Mouse (Mus musculus): ENCODE data around the gene Npm3. TPM values are rescaled to one million over a fixed set of nuclear protein-coding genes. Genes with fewer than 3 reads are reported as not detected.

The Npm3 gene
- total RNA-seq, 2 experiments from 2014 or later, result 4.1 to 6.8 TPM

GRCm38 (mm10) chr19:45740817-45741216 is 8.6 kb downstream of the Npm3 start:
- intact Hi-C loops (cut with DNase I), result no loop called here
- TF ChIP-seq CTCF (IDR thresholded peaks at IDR 0.05), result no peak
- DNase-seq (ENCODE audit: extremely low spot score in 1 of 2, low spot score in 2 of 2), result no peak
- Histone ChIP-seq H3K27ac (no peak overlapping the region), H3K4me3 (no peak overlapping the region)

GRCm38 (mm10) chr19:45740233-45740632 is 9.2 kb downstream of the Npm3 start:
- TF ChIP-seq CTCF (IDR thresholded peaks at IDR 0.05), result no peak
- intact Hi-C loops (cut with DNase I), result no loop called here
- no peak for DNase-seq (ENCODE audit: extremely low spot score in 1 of 2, low spot score in 2 of 2)
- Histone ChIP-seq H3K27ac (no peak overlapping the region), H3K4me3 (no peak overlapping the region)

DNA sequence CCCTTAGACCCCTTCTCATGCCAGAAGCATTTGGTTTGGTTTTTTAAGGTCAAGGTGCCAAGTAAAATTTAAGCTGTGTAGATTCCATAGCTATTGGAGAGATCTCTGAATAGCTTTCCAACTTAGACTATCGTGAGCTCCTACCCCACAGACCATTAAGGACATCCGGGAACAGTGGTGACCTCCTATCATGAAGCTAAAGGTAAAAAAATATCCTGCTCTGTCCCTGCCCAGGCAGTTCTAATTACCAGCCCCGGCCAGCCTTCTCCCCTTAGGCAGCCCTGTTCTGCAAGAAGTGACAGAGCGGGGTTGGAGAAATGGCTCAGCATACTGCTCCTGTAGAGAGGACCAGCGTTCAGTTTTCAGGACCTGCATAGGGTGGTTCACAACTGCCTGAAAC is 10.9 kb downstream of the Npm3 start:
- no peak overlapping the region for H3K4me3 ChIP-seq
- no peak for DNase-seq (ENCODE audit: extremely low spot score in 1 of 2, low spot score in 2 of 2)
- intact Hi-C loops (cut with DNase I), result no loop called here
- TF ChIP-seq CTCF (IDR thresholded peaks at IDR 0.05), result no peak
- no peak overlapping the region for H3K27ac ChIP-seq

- TF ChIP-seq CTCF (IDR thresholded peaks at IDR 0.05), result no peak
- intact Hi-C loops (cut with DNase I), result no loop called here
Observed at GRCm38 (mm10) chr19:45737846-45738484, 11.4 kb downstream of the Npm3 start.

DNA sequence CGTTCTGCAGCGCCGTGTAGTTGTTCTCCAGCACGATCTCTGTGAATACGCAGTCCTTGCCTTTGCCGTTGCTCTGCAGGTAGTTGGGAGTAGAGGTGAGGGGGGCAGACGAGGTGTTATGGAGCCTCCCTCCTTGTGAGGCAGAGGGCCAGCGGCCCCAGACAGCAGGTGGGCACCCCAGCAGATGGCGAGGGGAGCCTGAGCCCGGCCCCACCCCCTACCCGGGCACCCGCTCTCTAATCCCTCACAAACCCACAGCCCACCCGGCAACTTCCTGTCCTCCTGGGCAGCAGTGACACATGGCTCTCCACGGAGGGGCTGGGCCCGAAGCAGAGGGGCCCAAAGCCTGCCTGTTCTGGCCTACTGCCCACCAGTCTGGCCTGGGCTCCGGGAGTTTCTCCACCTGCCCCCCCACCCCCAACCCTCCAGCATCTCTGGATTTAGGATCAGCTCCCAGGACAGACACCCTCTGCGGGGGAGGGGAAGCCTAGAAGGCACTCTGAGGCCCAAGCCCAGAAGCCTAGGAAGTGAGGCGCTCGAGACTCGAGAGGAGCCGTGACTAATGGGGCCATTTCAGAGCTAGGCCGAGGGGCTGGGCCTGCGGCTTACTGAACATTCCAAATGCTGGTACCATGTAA is 12.1 kb downstream of the Npm3 start:
- intact Hi-C loops (cut with DNase I), result no loop called here
- Histone ChIP-seq H3K4me3 (peak overlapping the region; percentile 24), H3K27ac (no peak overlapping the region)
- DNase-seq (ENCODE audit: extremely low spot score in 1 of 2, low spot score in 2 of 2), result no peak
- TF ChIP-seq CTCF (IDR thresholded peaks at IDR 0.05), result no peak

More at GRCm38 (mm10) chr19:45737846-45738484, 11.4 kb downstream of the Npm3 start:
- Histone ChIP-seq H3K4me3 (no peak overlapping the region), H3K27ac (no peak overlapping the region)
- no peak for DNase-seq (ENCODE audit: extremely low spot score in 1 of 2, low spot score in 2 of 2)

DNA sequence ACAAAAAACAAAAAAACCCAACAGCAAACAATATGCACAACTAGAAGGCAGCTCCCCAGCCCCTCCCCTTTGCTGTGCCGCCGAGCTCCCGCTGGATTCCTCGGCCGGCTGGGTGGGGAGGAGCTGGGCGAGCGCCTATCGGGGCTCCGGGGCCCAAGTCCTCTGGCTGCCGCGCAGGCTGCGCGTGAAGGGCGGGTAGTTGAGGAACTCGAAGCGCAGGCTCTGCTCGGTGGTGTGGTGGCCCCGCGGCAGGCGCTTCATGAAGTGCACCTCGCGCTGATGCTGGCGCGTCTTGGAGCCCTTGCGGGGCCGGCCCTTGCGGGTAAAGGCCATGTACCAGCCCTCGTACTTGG is 12.6 kb downstream of the Npm3 start:
- H3K4me3 ChIP-seq, result peak overlapping the region; percentile 24
- no peak for TF ChIP-seq CTCF (IDR thresholded peaks at IDR 0.05)
- no peak overlapping the region for H3K27ac ChIP-seq
- peak in 1 of 2 experiments; percentile 20 for DNase-seq (ENCODE audit: extremely low spot score in 1 of 2, low spot score in 2 of 2)
- intact Hi-C loops (cut with DNase I), result no loop called here

DNA sequence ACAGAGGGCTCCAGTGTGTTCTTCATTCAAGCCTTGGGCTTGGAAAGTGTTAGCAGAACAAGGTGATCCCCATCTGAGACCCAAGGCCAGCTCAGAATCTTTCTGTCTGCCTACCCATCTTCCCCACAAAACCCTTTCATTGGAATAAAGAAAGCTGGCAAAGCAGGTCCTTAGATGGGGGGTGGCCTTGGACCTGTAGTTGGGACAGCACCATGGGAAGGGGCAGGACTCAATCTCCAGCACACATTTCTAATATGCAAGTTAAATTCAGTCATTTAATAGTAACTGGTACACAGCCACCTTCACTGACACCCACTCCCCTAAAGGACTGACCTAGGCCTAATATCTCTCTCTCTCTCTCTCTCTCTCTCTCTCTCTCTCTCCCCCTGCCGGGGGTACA is 13.2 kb downstream of the Npm3 start:
- no peak for TF ChIP-seq CTCF (IDR thresholded peaks at IDR 0.05)
- Histone ChIP-seq H3K4me3 (no peak overlapping the region), H3K27ac (no peak overlapping the region)
- intact Hi-C loops (cut with DNase I), result no loop called here
- no peak for DNase-seq (ENCODE audit: extremely low spot score in 1 of 2, low spot score in 2 of 2)

- Histone ChIP-seq H3K27ac (no peak overlapping the region), H3K4me3 (no peak overlapping the region)
- intact Hi-C loops (cut with DNase I), result no loop called here
- TF ChIP-seq CTCF (IDR thresholded peaks at IDR 0.05), result no peak
- no peak for DNase-seq (ENCODE audit: extremely low spot score in 1 of 2, low spot score in 2 of 2)
Observed at GRCm38 (mm10) chr19:45734762-45735161, 14.6 kb downstream of the Npm3 start.

GRCm38 (mm10) chr19:45734191-45734590 is 15.2 kb downstream of the Npm3 start:
- intact Hi-C loops (cut with DNase I), result no loop called here
- no peak overlapping the region for H3K4me3 ChIP-seq
- no peak for TF ChIP-seq CTCF (IDR thresholded peaks at IDR 0.05)
- no peak overlapping the region for H3K27ac ChIP-seq
- no peak for DNase-seq (ENCODE audit: extremely low spot score in 1 of 2, low spot score in 2 of 2)

DNA sequence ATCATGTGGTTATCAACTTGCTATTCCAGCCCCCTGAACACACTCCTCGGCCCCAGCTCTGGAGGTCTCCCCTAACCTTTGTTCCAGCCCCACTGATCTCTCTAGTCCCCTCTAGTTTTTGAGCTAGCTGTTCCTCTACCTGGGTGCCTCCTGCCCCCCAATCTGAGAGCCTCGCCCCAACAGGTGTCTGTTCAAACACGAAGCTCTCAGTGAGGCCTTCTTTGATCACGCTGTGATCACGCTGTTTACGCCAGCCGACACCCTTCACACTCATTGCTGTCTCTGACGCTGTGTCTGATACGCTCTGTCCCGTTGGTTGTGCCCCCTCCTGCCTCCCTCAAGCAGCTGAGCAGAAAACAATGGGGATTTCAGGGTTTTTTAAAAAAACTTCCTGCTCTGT is 15.8 kb downstream of the Npm3 start:
- Histone ChIP-seq H3K27ac (no peak overlapping the region), H3K4me3 (no peak overlapping the region)
- intact Hi-C loops (cut with DNase I), result no loop called here
- TF ChIP-seq CTCF (IDR thresholded peaks at IDR 0.05), result no peak
- DNase-seq (ENCODE audit: extremely low spot score in 1 of 2, low spot score in 2 of 2), result no peak

DNA sequence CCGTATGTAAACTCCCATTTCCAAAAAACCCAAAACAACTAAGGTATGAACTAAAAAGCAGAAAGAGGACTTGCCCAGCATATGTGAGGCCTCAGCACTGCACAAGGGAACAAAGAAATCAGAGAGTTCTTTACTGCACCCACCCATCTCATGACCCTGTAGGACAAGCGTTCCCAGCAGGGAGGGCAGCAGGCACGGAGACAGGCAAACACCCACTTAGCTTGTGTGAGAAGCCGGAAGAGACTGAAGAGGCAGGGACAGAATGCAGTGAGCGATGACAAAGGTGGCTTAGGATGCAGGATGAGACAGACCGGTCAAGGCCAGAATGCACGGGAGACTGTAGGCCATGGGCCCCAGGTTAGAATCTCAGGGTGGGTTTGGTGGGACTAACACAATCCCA is 17.7 kb downstream of the Npm3 start:
- Histone ChIP-seq H3K4me3 (no peak overlapping the region), H3K27ac (no peak overlapping the region)
- TF ChIP-seq CTCF (IDR thresholded peaks at IDR 0.05), result no peak
- DNase-seq (ENCODE audit: extremely low spot score in 1 of 2, low spot score in 2 of 2), result no peak
- intact Hi-C loops (cut with DNase I), result no loop called here

DNA sequence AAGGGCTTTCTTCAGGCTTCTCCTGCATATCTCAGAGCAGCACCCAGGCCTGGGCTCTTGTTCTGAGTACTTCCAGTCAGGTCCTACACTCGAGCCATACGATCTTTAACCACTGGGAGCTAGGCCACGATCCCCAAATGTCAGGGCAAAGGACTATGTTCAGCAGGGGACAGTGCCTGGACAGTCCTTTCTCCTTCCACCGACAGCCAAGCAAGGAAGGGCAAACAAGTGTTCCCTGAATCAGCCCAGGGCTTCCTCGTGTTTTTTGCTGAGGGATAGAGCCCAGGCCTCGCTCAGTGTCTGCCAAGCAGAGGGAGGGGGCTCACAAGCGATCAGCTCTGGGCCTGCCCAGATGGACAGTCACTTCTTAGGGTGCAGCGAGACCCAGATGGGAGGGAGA is 19.3 kb downstream of the Npm3 start:
- TF ChIP-seq CTCF (IDR thresholded peaks at IDR 0.05), result no peak
- Histone ChIP-seq H3K4me3 (no peak overlapping the region), H3K27ac (no peak overlapping the region)
- DNase-seq (ENCODE audit: extremely low spot score in 1 of 2, low spot score in 2 of 2), result no peak
- intact Hi-C loops (cut with DNase I), result no loop called here

GRCm38 (mm10) chr19:45727231-45727630 is 22.2 kb downstream of the Npm3 start:
- intact Hi-C loops (cut with DNase I), result no loop called here
- TF ChIP-seq CTCF (IDR thresholded peaks at IDR 0.05), result no peak
- Histone ChIP-seq H3K4me3 (no peak overlapping the region), H3K27ac (no peak overlapping the region)
- DNase-seq (ENCODE audit: extremely low spot score in 1 of 2, low spot score in 2 of 2), result no peak
